Comparison of ENCODE assay signal across 15 mouse cellular contexts in genomic region chr7:79299548-79299947, GRCm38 (mm10). TPM values are rescaled to one million over a fixed set of nuclear protein-coding genes. Genes with fewer than 3 reads are reported as not detected.
DNase-seq lines count a peak whose midpoint lies in the region; ATAC-seq and TF ChIP-seq lines count a peak whose summit lies in the region.
"Had no signal": no experiment of that assay in that cellular context is flagged by ENCODE, and none has a peak within 500 bp of the region (broad histone marks: within the 10 kb centered on the region; RNA-seq: fewer than 3 reads in every experiment).

No protein-coding gene starts in this region.

- no peaks in the 10 kb centered on the region for H3K27me3 ChIP-seq in forebrain, embryonic 10.5 days (ENCODE audit: poor library complexity, severe bottlenecking)
- no peaks in the 10 kb centered on the region for H3K27me3 ChIP-seq in forebrain, embryonic 12.5 days
- H3K27me3 ChIP-seq in kidney, embryonic 16.5 days (ENCODE audit: insufficient read depth, low read length) = no peaks in the 10 kb centered on the region
- no peaks in the 10 kb centered on the region for H3K27me3 ChIP-seq in testis, adult 2 months (ENCODE audit: control insufficient read depth, insufficient read depth, low read length)

- 86% methylated on average over 7 of the region's 7 CpGs for WGBS in forebrain, embryonic 10.5 days
- 87% methylated on average over 7 of the region's 7 CpGs for WGBS in forebrain, embryonic 12.5 days
- 60% methylated on average over 7 of the region's 7 CpGs for WGBS in kidney, embryonic 16.5 days

- no peak for ATAC-seq in forebrain, embryonic 12.5 days (ENCODE audit: low FRiP score)
- ATAC-seq in kidney, embryonic 16.5 days (ENCODE audit: low FRiP score, low TSS enrichment) = no peak
- ATAC-seq: activated CD4-positive, CD25-positive, alpha-beta regulatory T cell, adult 4 months had no signal

- TF ChIP-seq CTCF in testis, adult 2 months (IDR thresholded peaks at IDR 0.05; ENCODE audit: control insufficient read depth, insufficient read depth, insufficient replicate concordance, low read depth, low read length) = no peak

- no peaks in the 10 kb centered on the region for H3K9me3 ChIP-seq in forebrain, embryonic 10.5 days
- H3K9me3 ChIP-seq in forebrain, embryonic 12.5 days = no peaks in the 10 kb centered on the region
- no peaks in the 10 kb centered on the region for H3K9me3 ChIP-seq in kidney, embryonic 16.5 days (ENCODE audit: low read length)

- H3K9ac ChIP-seq in forebrain, embryonic 12.5 days = no peak overlapping the region
- no peak overlapping the region for H3K9ac ChIP-seq in kidney, embryonic 16.5 days (replicated peaks; ENCODE audit: low read length)

- TF ChIP-seq POLR2A in testis, adult 2 months (IDR thresholded peaks at IDR 0.05; ENCODE audit: control insufficient read depth, low read depth, low read length) = no peak

- DNase-seq in forebrain, embryonic 10.5 days (ENCODE audit: extremely low spot score, low spot score) = no peak
- no peak for DNase-seq in kidney, postnatal 14 days
- no peak for DNase-seq in testis, postnatal 10 days (ENCODE audit: low spot score)
- peak; percentile 51 for DNase-seq in yolk sac, embryonic 10.5 days (ENCODE audit: low spot score)
- no peak for DNase-seq in adrenal gland, postnatal 10 days
- DNase-seq: cerebellum, adult 9-11 months; heart, adult 11 months; heart, postnatal 14 days; spleen, adult 18-20 months; thymus, postnatal 14 days had no signal

- H3K27ac ChIP-seq in forebrain, embryonic 10.5 days = 0 out of 2 replicates have a peak overlapping the region, but pooled peaks have one; percentile 20
- H3K27ac ChIP-seq in forebrain, embryonic 12.5 days = no peak overlapping the region
- peak overlapping the region; percentile 66 for H3K27ac ChIP-seq in kidney, embryonic 16.5 days (ENCODE audit: low read length)
- H3K27ac ChIP-seq in testis, adult 2 months (ENCODE audit: control insufficient read depth, insufficient read depth, low read depth, low read length) = peak overlapping the region; percentile 75

- H3K4me3 ChIP-seq in forebrain, embryonic 10.5 days = no peak overlapping the region
- no peak overlapping the region for H3K4me3 ChIP-seq in forebrain, embryonic 12.5 days (replicated peaks)
- no peak overlapping the region for H3K4me3 ChIP-seq in kidney, embryonic 16.5 days (ENCODE audit: low read length)
- H3K4me3 ChIP-seq in testis, adult 2 months (ENCODE audit: control insufficient read depth, low read depth, low read length) = no peak overlapping the region
- H3K4me3 ChIP-seq: myocyte had no signal

- H3K4me2 ChIP-seq in forebrain, embryonic 12.5 days = no peak overlapping the region
- no peak overlapping the region for H3K4me2 ChIP-seq in kidney, embryonic 16.5 days (replicated peaks; ENCODE audit: low read depth, low read length)

- peaks cover 63% of the 10 kb centered on the region for H3K36me3 ChIP-seq in forebrain, embryonic 10.5 days (replicated peaks)
- H3K36me3 ChIP-seq in forebrain, embryonic 12.5 days (replicated peaks) = peaks cover 33% of the 10 kb centered on the region
- peaks cover 13% of the 10 kb centered on the region for H3K36me3 ChIP-seq in kidney, embryonic 16.5 days (ENCODE audit: insufficient read depth, low read length)
- H3K36me3 ChIP-seq in testis, adult 2 months (ENCODE audit: control insufficient read depth, insufficient read depth, low read length) = no peaks in the 10 kb centered on the region

- peaks cover 26% of the 10 kb centered on the region for H3K4me1 ChIP-seq in forebrain, embryonic 10.5 days
- H3K4me1 ChIP-seq in forebrain, embryonic 12.5 days = peaks cover 25% of the 10 kb centered on the region
- H3K4me1 ChIP-seq in kidney, embryonic 16.5 days (ENCODE audit: insufficient read depth, low read length) = peaks cover 40% of the 10 kb centered on the region
- H3K4me1 ChIP-seq in testis, adult 2 months (ENCODE audit: control insufficient read depth, insufficient read depth, low read length) = peaks cover 6% of the 10 kb centered on the region

RNA-seq across cellular contexts. Expression of gene Abhd2, which starts 26.5 kb away (rescaled TPM):
- polyA plus RNA-seq in forebrain, embryonic 10.5 days (2016; fragmentation: Nextera tagmentation; extraction: Ambion mirVana) = 7.6 and 8.6 TPM in 2 replicates
- polyA plus RNA-seq in forebrain, embryonic 12.5 days (2016; fragmentation: Nextera tagmentation; extraction: Ambion mirVana) = 12.1 and 15.3 TPM in 2 replicates
- polyA plus RNA-seq in kidney, embryonic 16.5 days (2015; fragmentation: Nextera tagmentation; extraction: Ambion mirVana) = 11.0 and 13.1 TPM in 2 replicates
- 50.3 and 50.6 TPM in 2 replicates for polyA plus RNA-seq in testis, adult 2 months (2012; rRNA removed)
- 100 to 1,000 TPM; 247 to 382 TPM for total RNA-seq in adrenal gland, postnatal 10 days (2021)
